Mouse (Mus musculus) heart, adult 10 weeks (tissue): ENCODE results near the gene Pus7. TPM values are rescaled to one million over a fixed set of nuclear protein-coding genes. Genes with fewer than 3 reads are reported as not detected.

Source experiments
- polyA plus RNA-seq: library from polyadenylated mRNA; stranded (reverse); fragments of 350-450 nt; fragmentation: Illumina TruSeq; extraction: RNeasy Lipid Tissue Mini Kit (QIAGEN cat#74804); gene quantifications from one replicate; pipeline ENCODE4 v1.2.3, GENCODE M21; 2014; ENCODE audit warnings: low read depth, low replicate concordance

Gene Pus7
- 11.4 TPM for polyA plus RNA-seq

DNA sequence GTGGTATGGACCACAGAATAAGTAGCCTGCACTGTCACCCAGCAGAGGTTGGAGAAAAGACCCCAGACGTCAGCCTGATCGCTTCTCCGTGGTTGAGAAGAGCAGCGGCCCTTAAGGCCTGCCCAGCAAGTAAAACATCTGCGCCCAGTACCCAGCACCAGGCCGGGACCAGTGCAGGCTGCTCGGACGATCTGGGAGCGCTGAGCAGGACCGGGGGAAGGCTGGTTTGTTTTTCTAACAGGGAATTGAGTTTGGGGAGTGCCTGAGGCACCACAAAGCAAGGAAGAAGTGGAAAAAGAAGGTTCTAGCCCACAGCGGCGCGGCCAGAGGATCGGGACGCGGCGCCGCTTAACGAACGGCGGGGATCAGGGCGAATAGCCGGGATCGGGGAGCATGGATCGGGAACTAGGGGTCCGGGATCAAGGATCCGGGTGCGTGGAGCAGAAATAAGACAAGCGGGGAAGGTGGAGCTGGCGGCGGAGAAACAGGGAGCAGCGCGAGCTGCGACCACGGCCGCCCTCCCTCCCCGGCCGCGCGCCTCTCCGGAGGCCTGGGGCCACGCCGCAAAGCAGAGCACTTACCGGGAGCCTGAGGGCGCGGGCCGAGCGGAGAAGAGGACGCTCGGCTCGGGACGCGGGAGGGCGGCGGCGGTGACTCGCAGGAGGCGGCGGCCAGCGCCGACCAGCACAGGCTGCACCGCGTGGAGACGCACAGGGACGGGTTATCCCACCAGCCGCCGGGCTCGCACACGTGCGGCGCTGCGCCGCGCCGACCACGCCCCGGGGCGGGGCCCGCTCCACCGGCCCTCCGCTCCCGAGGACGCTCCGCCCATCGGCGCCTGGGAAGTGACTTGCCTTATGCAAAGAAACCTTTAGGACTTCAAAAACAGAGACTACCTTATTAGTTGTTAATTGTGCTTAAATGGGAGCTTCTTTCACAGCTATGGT lies at the start of gene Pus7:
Gene Pus7, minus strand, starts transcription at position 781 of the 947 bp plus-strand sequence.

DNA sequence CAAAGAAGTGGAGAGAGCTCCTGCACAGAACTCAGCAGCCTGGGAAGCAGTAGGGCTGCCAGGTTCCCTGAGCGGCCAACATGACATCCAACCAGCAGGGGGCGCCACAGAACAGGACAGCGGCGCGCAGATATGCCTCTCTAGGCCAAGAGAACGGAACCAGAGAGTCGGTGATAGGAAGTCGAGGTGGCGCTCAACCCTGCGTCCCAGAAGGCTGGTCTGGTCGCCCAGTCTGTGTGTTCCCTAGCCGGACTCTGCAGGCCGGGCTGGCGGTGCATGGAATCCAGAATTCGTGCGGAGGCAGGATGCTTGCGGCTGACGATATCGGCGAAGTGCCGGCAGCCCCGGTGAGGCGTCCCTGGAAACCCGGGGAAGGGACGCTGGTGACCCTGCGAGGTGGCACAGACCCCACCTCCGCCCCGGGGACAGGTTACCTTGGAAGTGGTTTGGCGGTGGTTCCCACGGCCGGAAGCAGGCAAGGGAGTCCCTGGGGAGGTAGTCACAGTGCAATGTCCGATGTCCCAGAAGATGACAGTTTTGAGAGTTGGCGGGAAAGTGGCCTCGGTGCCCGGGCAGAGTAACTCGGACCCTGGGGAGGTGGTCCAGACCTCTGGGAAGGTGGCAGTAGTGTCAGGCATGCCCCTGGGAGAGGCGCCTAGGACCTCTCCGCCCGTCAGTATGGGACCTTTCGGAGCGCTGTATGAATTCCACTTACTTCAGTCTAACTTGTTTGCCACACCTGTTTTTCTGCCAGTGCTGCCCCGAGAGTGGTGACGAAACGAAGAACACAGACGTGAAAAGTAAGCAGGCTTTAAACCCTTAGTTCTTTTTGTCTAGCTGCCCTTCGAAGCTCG lies 4.3 kb upstream of the Pus7 start, which contains the start of gene Rint1:
Gene Rint1, plus strand, starts transcription at position 176 of the 854 bp plus-strand sequence.

Other genes starting within 250 kb of the Pus7 start
- gene Srpk2, start 99.1 kb downstream of the Pus7 start, polyA plus RNA-seq = 23.3 TPM
- 11.9 TPM for gene Rint1, start 4.0 kb upstream of the Pus7 start, polyA plus RNA-seq
- gene Tomm7, start 60.5 kb upstream of the Pus7 start, polyA plus RNA-seq = 107 TPM
- 32.6 TPM for gene Fam126a, start 247.0 kb upstream of the Pus7 start, polyA plus RNA-seq